Mouse (Mus musculus): ENCODE measurements around the gene Ly6f.

- TF ChIP-seq CTCF (IDR thresholded peaks at IDR 0.05; ENCODE audit: extremely low read depth, insufficient read length, insufficient replicate concordance, low read depth, low read length), result no peak
- TF ChIP-seq POLR2A (IDR thresholded peaks at IDR 0.05; ENCODE audit: low read depth, low read length), result no peak
Observed at GRCm38 (mm10) chr15:75309946-75310345, 41.7 kb downstream of the Ly6f start.

All from small intestine, adult 2 months (tissue).